Mouse (Mus musculus) left cerebral cortex, adult 2 months (tissue): ENCODE results near the gene Cep57. TPM values are rescaled to one million over a fixed set of nuclear protein-coding genes. Genes with fewer than 3 reads are reported as not detected.
"Not testable (repeated sequence)": the region's sequence is repeated elsewhere in the genome, so short reads cannot be mapped to it uniquely, and the experiment has no call there.

Experiments used
- DNase-seq, 2 experiments: peaks; one replicate each; pipeline ENCODE4 v3.0.0; 2021 to 2022; ENCODE audit warnings: low spot score in 2 of 2, mixed read lengths in 1 of 2; ENCODE audit errors: extremely low spot score in 1 of 2
- H3K27ac ChIP-seq: fragments of 200-600 bp; 2 replicates; pipeline ENCODE4 v1.8.1; 2022
- H3K4me3 ChIP-seq: fragments of 200-600 bp; 2 replicates; pipeline ENCODE4 v1.8.1; 2022
- CTCF ChIP-seq: fragments of 200-600 bp; IDR thresholded peaks from 2 replicates; pipeline ENCODE4 v1.8.1; 2022; ENCODE audit warnings: antibody characterized with exemption, mild to moderate bottlenecking, moderate library complexity
- intact Hi-C: fragments of 180-260 bp; cut with DNase I; formaldehyde crosslinking; loops from one replicate; pipeline ENCODE4 v1.15.1; 2025
- total RNA-seq, 2 experiments: library from RNA; stranded (reverse); gene quantifications; 2 replicates each; pipeline ENCODE4 v1.2.3; 2021

Cep57 gene
- total RNA-seq, 2 experiments from 2014 or later: 16.9 to 17.4 TPM

- peak; percentile 10 for TF ChIP-seq CTCF
- DNase-seq: no peak
- Histone ChIP-seq H3K4me3 (peak overlapping the region; percentile 98), H3K27ac (peak overlapping the region; percentile 99)
- intact Hi-C loops: loop anchor here (5.0 kb wide), 1 partner anchor 674 kb away; the partner anchor contains the start of genes Cwc15 and Kdm4d
Observed at GRCm38 (mm10) chr9:13828087-13828441, 1.2 kb upstream of the Cep57 start.

- no peak for TF ChIP-seq CTCF
- H3K4me3 ChIP-seq: peak within 1 kb of the TSS; percentile 98
- DNase-seq: peak; percentile 99 to 100
- intact Hi-C loops: loop anchor here (2.0 to 5.0 kb wide), 2 partner anchors 585 to 675 kb away; partner anchors contain the start of genes Cwc15 and Kdm4d
- H3K27ac ChIP-seq: peak within 1 kb of the TSS; percentile 99
Observed at GRCm38 (mm10) chr9:13827406-13828086, 639 bp upstream of the Cep57 start, which contains the start of gene Fam76b. Gene Fam76b (plus strand): TSS chr9:13827716.

- H3K27ac ChIP-seq: peak overlapping the region; percentile 85
- no peak for TF ChIP-seq CTCF
- DNase-seq: no peak
- intact Hi-C loops: loop anchor here (2.0 to 5.0 kb wide), 2 partner anchors 584 to 676 kb away; partner anchors contain the start of genes Cwc15 and Kdm4d
- H3K4me3 ChIP-seq: peak overlapping the region; percentile 98
Observed at GRCm38 (mm10) chr9:13826391-13826805, 509 bp downstream of the Cep57 start.

- H3K4me3 ChIP-seq: peak overlapping the region; percentile 98
- DNase-seq: no peak
- no peak for TF ChIP-seq CTCF
- H3K27ac ChIP-seq: peak overlapping the region; percentile 85
- intact Hi-C loops: loop anchor here (2.0 to 5.0 kb wide), 2 partner anchors 583 to 676 kb away; partner anchors contain the start of genes Cwc15 and Kdm4d
Observed at GRCm38 (mm10) chr9:13825896-13826295, 1.0 kb downstream of the Cep57 start.

- Histone ChIP-seq H3K4me3 (no peak overlapping the region), H3K27ac (no peak overlapping the region)
- intact Hi-C loops: no loop called here
- DNase-seq: no peak
- TF ChIP-seq CTCF: no peak
Observed at GRCm38 (mm10) chr9:13820774-13821173, 6.1 kb downstream of the Cep57 start.

- intact Hi-C loops: no loop called here
- no peak for TF ChIP-seq CTCF
- H3K4me3 ChIP-seq: no peak overlapping the region
- no peak overlapping the region for H3K27ac ChIP-seq
- DNase-seq: no peak
Observed at GRCm38 (mm10) chr9:13818369-13818768, 8.5 kb downstream of the Cep57 start.

GRCm38 (mm10) chr9:13809937-13810336 lies 17.0 kb downstream of the Cep57 start:
- intact Hi-C loops: loop anchor here (5.0 kb wide), 1 partner anchor 578 kb away; no protein-coding TSS in a partner anchor
- H3K4me3 ChIP-seq: no peak overlapping the region
- no peak for DNase-seq
- H3K27ac ChIP-seq: no peak overlapping the region
- TF ChIP-seq CTCF: peak; percentile 27

GRCm38 (mm10) chr9:13807657-13808056 lies 19.2 kb downstream of the Cep57 start:
- no peak for TF ChIP-seq CTCF

GRCm38 (mm10) chr9:13806854-13807253 lies 20.1 kb downstream of the Cep57 start:
- H3K27ac ChIP-seq: no peak overlapping the region
- no peak for TF ChIP-seq CTCF
- no peak for DNase-seq
- H3K4me3 ChIP-seq: no peak overlapping the region
- intact Hi-C loops: loop anchor here (5.0 kb wide), 1 partner anchor 575 kb away; no protein-coding TSS in a partner anchor

More at GRCm38 (mm10) chr9:13807657-13808056, 19.2 kb downstream of the Cep57 start:
- intact Hi-C loops: loop anchor here (5.0 kb wide), 1 partner anchor 575 kb away; no protein-coding TSS in a partner anchor
- no peak overlapping the region for H3K27ac ChIP-seq
- DNase-seq: no peak
- H3K4me3 ChIP-seq: no peak overlapping the region

GRCm38 (mm10) chr9:13804480-13804879 lies 22.4 kb downstream of the Cep57 start:
- Histone ChIP-seq H3K4me3 (no peak overlapping the region), H3K27ac (no peak overlapping the region)
- no peak for DNase-seq
- TF ChIP-seq CTCF: no peak
- intact Hi-C loops: no loop called here

- intact Hi-C loops: no loop called here
Observed at GRCm38 (mm10) chr9:13794756-13795155, 32.2 kb downstream of the Cep57 start.

GRCm38 (mm10) chr9:13794302-13794701 lies 32.6 kb downstream of the Cep57 start:
- intact Hi-C loops: no loop called here
- Histone ChIP-seq H3K27ac (no peak overlapping the region), H3K4me3 (no peak overlapping the region)
- TF ChIP-seq CTCF: no peak; the same call in 1 of the 2 replicates
- DNase-seq: no peak

More at GRCm38 (mm10) chr9:13794756-13795155, 32.2 kb downstream of the Cep57 start:
- no peak overlapping the region for H3K4me3 ChIP-seq
- no peak overlapping the region for H3K27ac ChIP-seq
- DNase-seq: no peak
- no peak for TF ChIP-seq CTCF

- DNase-seq, H3K4me3 ChIP-seq, intact Hi-C loops, H3K27ac ChIP-seq: not testable (repeated sequence)
Observed at GRCm38 (mm10) chr9:13790864-13791263, 36.0 kb downstream of the Cep57 start.
